Mouse (Mus musculus): ENCODE measurements around the gene Myod1.

The Myod1 gene

DNA sequence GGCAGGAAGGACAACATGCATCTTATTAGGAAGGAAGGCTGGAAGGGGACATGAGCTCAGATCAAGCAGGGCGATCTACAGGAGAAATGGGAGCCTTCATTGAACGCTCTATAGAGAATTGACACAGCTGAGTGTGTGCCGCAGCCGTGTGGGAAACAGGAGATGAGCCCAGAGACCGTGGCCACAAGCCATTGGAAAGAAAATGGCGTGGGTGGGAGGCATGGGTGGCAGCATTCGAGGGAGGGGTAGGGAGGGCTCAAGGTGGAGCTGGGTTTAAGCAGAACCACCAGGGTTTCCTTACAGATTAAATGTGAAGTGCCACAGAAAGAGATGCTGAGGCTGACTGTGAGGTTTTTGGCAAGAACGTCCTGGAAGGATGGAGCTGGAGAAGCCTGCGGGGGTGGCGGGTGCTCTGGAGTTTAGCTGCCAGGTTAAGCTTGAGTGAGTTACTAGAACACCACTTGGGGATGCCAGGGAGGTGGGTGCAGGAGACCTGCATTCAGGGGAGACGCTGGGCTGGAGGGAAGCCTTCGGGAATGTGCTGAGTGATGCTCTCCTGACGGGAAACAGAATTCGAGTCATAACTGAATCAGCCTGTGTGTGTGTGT is 39.6 kb downstream of the Myod1 start:
- no peak for DNase-seq (ENCODE audit: low read depth, low spot score)

- DNase-seq (ENCODE audit: low read depth, low spot score) = no peak
These were observed 41.2 kb downstream of the Myod1 start for GRCm38 (mm10) chr7:46417467-46417866.

DNA sequence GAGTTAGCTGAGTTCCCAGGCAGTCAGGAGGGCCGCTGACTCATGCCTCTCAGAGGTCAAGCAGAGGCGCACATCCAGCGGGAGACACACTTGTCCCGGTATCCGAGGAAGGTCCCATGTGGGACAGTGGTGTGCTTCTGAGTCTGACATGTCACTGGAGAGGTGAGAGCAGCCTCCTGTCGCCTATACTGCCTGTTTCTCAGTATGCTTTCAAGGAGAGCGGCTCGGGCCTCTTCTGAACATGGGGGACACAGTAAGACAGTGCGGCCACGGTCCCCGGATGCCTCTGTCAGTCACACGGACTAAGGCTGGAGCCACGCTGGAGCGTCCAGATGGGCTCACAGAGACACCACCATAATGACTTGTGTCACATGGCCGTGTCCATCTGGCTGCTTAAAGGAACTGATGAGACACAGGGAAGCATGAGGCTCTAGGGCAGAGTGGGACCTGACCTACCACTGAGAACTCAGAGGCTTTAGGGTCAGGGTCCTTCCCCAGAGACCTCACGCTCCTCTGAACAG is 41.9 kb downstream of the Myod1 start:
- no peak for DNase-seq (ENCODE audit: low read depth, low spot score)

GRCm38 (mm10) chr7:46421535-46421934 is 45.3 kb downstream of the Myod1 start:
- no peak for DNase-seq (ENCODE audit: low read depth, low spot score)

GRCm38 (mm10) chr7:46422052-46422763 is 45.9 kb downstream of the Myod1 start:
- DNase-seq (ENCODE audit: low read depth, low spot score) = no peak

DNA sequence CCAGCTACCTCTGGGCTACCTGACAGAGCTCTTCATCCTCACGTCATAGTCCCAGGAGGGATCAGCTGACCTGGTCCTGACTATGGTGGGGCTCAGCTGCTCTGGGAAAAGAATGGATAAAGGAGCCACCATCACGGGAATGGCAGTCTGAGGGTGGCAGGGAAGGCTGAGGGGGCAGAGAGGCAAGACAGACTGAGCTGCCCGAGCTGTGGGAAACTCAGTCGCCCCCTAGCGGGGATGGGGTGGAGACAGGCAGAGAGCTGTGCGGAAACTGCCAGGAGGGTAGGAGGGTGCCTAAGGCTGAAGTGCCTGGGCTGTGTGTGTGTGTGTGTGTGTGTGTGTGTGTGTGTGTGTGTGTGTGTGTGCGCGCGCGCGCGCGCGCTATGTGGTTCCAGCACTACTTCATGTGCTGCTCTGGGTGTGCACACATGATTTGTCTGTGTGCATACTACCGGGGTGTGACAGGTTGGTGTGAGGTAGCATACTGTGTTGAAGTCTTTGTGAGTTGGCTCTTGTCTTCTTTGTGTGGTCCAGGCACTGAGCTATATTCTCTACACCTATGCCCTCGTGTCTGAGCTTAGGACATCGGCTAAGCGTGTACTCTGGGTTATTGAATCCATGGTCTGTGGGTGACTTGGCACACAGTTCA is 46.6 kb downstream of the Myod1 start:
- DNase-seq (ENCODE audit: low read depth, low spot score) = peak; percentile 22

- no peak for DNase-seq (ENCODE audit: low read depth, low spot score)
These were observed 47.7 kb downstream of the Myod1 start for GRCm38 (mm10) chr7:46423951-46424350.

- no peak for DNase-seq (ENCODE audit: low read depth, low spot score)
These were observed 48.7 kb downstream of the Myod1 start for GRCm38 (mm10) chr7:46425012-46425411.

All from ES-CJ7 (cell line).